Mouse (Mus musculus): Measurements from ENCODE around the gene Itih3. TPM values are rescaled to one million over a fixed set of nuclear protein-coding genes. Genes with fewer than 3 reads are reported as not detected.

Gene Itih3
- total and polyA plus RNA-seq, 2 experiments from 2014 or later, result 0.72 to 2.4 TPM

DNA sequence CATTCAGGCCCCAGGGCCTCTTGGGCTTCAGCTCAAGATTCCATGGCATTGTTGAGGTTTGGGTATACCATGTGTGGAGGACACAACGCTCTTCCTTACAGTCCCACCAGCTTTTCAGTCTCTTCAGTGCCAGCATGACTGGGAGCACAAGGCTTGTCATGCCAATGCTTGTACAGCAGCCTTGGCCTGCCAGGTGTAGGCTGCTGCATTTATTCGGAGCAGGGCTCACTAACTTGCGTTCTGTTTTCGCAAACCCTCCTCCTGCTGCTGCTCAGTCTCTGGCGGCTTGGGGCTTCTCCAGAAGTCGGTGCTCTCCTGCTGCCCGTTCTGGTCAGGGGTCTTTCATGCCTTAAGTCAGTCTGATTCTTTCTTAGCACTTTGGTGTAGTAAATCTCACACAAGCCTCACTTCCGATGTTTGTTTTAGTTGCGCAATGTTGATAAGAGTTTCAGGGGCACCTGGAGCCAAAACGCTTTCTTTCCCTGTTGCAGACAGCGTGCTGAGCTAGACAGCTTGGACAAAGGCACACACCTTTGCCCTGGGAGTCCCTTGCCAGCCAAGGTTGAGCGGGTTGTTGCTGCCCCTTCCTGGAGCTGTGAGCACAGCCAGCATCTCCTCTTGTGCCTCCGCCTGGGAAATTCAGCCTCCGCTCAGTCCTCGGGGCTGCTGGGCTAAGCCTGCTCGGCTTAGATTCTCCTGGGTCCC lies 62.0 kb downstream of the Itih3 start:
- no peak overlapping the region; the same call in 1 of the 2 replicates for H3K9ac ChIP-seq (replicated peaks; ENCODE audit: low read depth, low read length)
- no peaks in the 10 kb centered on the region for H3K9me3 ChIP-seq (replicated peaks; ENCODE audit: control insufficient read depth, low read length)
- TF ChIP-seq CTCF (IDR thresholded peaks at IDR 0.05; ENCODE audit: low read depth), result no peak
- TF ChIP-seq EP300 (IDR thresholded peaks at IDR 0.05; ENCODE audit: low read depth), result no peak
- H3K27ac ChIP-seq (ENCODE audit: low read depth), result no peak overlapping the region
- H3K36me3 ChIP-seq (replicated peaks; ENCODE audit: control insufficient read depth, insufficient read depth, low read length), result peaks cover 6% of the 10 kb centered on the region; the same call in 1 of the 2 replicates
- ATAC-seq (ENCODE audit: insufficient read depth, low read depth) (no peak), DNase-seq (ENCODE audit: low spot score) (no peak)
- no peaks in the 10 kb centered on the region for H3K4me1 ChIP-seq (ENCODE audit: control insufficient read depth, insufficient read depth)
- no peak overlapping the region for H3K4me2 ChIP-seq (ENCODE audit: low read depth, low read length)
- no peaks in the 10 kb centered on the region for H3K27me3 ChIP-seq (ENCODE audit: control insufficient read depth, insufficient read depth, low read length)
- no peak overlapping the region for H3K4me3 ChIP-seq (ENCODE audit: low read depth, low read length)
- WGBS, result 65% methylated on average over 16 of the region's 16 CpGs

Other genes with a start within 250 kb of the Itih3 start
- gene Sfmbt1, start 208.9 kb downstream of the Itih3 start, total RNA-seq (2014; rRNA removed; ENCODE audit: low replicate concordance), result 1.8 and 4.2 TPM in 2 replicates
- 6.6 and 7.6 TPM in 2 replicates for gene Sfmbt1, start 208.9 kb downstream of the Itih3 start, polyA plus RNA-seq (2015; fragmentation: Nextera tagmentation; extraction: Ambion mirVana)
- 4.7 and 9.5 TPM in 2 replicates for gene Tmem110, start 98.2 kb downstream of the Itih3 start, total RNA-seq (2014; rRNA removed; ENCODE audit: low replicate concordance)
- 9.2 and 9.9 TPM in 2 replicates for gene Tmem110, start 98.2 kb downstream of the Itih3 start, polyA plus RNA-seq (2015; fragmentation: Nextera tagmentation; extraction: Ambion mirVana)
- 3.7 and 10.3 TPM in 2 replicates for gene Mustn1, start 44.6 kb downstream of the Itih3 start, total RNA-seq (2014; rRNA removed; ENCODE audit: low replicate concordance)
- 6.8 and 7.2 TPM in 2 replicates for gene Mustn1, start 44.6 kb downstream of the Itih3 start, polyA plus RNA-seq (2015; fragmentation: Nextera tagmentation; extraction: Ambion mirVana)
- gene Itih4, start 37.3 kb downstream of the Itih3 start, total RNA-seq (2014; rRNA removed; ENCODE audit: low replicate concordance), result 2.2 and 2.5 TPM in 2 replicates
- gene Itih4, start 37.3 kb downstream of the Itih3 start, polyA plus RNA-seq (2015; fragmentation: Nextera tagmentation; extraction: Ambion mirVana), result 0.61 and 1.0 TPM in 2 replicates
- gene Itih1, start 19.5 kb upstream of the Itih3 start, total RNA-seq (2014; rRNA removed; ENCODE audit: low replicate concordance), result not detected in 2 replicates
- gene Itih1, start 19.5 kb upstream of the Itih3 start, polyA plus RNA-seq (2015; fragmentation: Nextera tagmentation; extraction: Ambion mirVana), result not detected in 2 replicates
- gene Nek4, start 27.6 kb upstream of the Itih3 start, total RNA-seq (2014; rRNA removed; ENCODE audit: low replicate concordance), result 4.5 and 11.9 TPM in 2 replicates
- gene Nek4, start 27.6 kb upstream of the Itih3 start, polyA plus RNA-seq (2015; fragmentation: Nextera tagmentation; extraction: Ambion mirVana), result 3.1 and 3.3 TPM in 2 replicates
- gene Glt8d1, start 77.6 kb upstream of the Itih3 start, total RNA-seq (2014; rRNA removed; ENCODE audit: low replicate concordance), result 28.7 and 39.0 TPM in 2 replicates
- gene Glt8d1, start 77.6 kb upstream of the Itih3 start, polyA plus RNA-seq (2015; fragmentation: Nextera tagmentation; extraction: Ambion mirVana), result 30.6 and 30.9 TPM in 2 replicates
- 309 and 340 TPM in 2 replicates for gene Spcs1, start 77.9 kb upstream of the Itih3 start, total RNA-seq (2014; rRNA removed; ENCODE audit: low replicate concordance)
- gene Spcs1, start 77.9 kb upstream of the Itih3 start, polyA plus RNA-seq (2015; fragmentation: Nextera tagmentation; extraction: Ambion mirVana), result 429 and 459 TPM in 2 replicates
- 31.9 and 65.0 TPM in 2 replicates for gene Pbrm1, start 95.4 kb upstream of the Itih3 start, total RNA-seq (2014; rRNA removed; ENCODE audit: low replicate concordance)
- gene Pbrm1, start 95.4 kb upstream of the Itih3 start, polyA plus RNA-seq (2015; fragmentation: Nextera tagmentation; extraction: Ambion mirVana), result 63.2 and 66.5 TPM in 2 replicates
- gene Gnl3, start 95.4 kb upstream of the Itih3 start, total RNA-seq (2014; rRNA removed; ENCODE audit: low replicate concordance), result 30.5 and 45.8 TPM in 2 replicates
- gene Gnl3, start 95.4 kb upstream of the Itih3 start, polyA plus RNA-seq (2015; fragmentation: Nextera tagmentation; extraction: Ambion mirVana), result 30.7 and 37.3 TPM in 2 replicates
- gene Smim4, start 205.2 kb upstream of the Itih3 start, total RNA-seq (2014; rRNA removed; ENCODE audit: low replicate concordance), result 12.7 and 28.8 TPM in 2 replicates
- 194 and 207 TPM in 2 replicates for gene Smim4, start 205.2 kb upstream of the Itih3 start, polyA plus RNA-seq (2015; fragmentation: Nextera tagmentation; extraction: Ambion mirVana)
- 212 and 269 TPM in 2 replicates for gene Nt5dc2, start 207.3 kb upstream of the Itih3 start, total RNA-seq (2014; rRNA removed; ENCODE audit: low replicate concordance)
- gene Nt5dc2, start 207.3 kb upstream of the Itih3 start, polyA plus RNA-seq (2015; fragmentation: Nextera tagmentation; extraction: Ambion mirVana), result 146 and 158 TPM in 2 replicates
- gene Stab1, start 244.9 kb upstream of the Itih3 start, total RNA-seq (2014; rRNA removed; ENCODE audit: low replicate concordance), result 75.3 and 90.4 TPM in 2 replicates
- 24.0 and 25.4 TPM in 2 replicates for gene Stab1, start 244.9 kb upstream of the Itih3 start, polyA plus RNA-seq (2015; fragmentation: Nextera tagmentation; extraction: Ambion mirVana)